Mouse (Mus musculus): Measurements from ENCODE around the gene Gm29609.

Gene Gm29609

GRCm38 (mm10) chr5:31198170-31198569, 18.5 kb upstream of the Gm29609 start:
- DNase-seq (ENCODE audit: low read depth, low spot score) = no peak

- no peak for DNase-seq (ENCODE audit: low read depth, low spot score)
Observed at GRCm38 (mm10) chr5:31197072-31197471, 17.4 kb upstream of the Gm29609 start.

- no peak for DNase-seq (ENCODE audit: low read depth, low spot score)
Observed at GRCm38 (mm10) chr5:31196207-31196606, 16.5 kb upstream of the Gm29609 start.

- no peak for DNase-seq (ENCODE audit: low read depth, low spot score)
Observed at GRCm38 (mm10) chr5:31195671-31196070, 16.0 kb upstream of the Gm29609 start.

- no peak for DNase-seq (ENCODE audit: low read depth, low spot score)
Observed at GRCm38 (mm10) chr5:31194486-31195485, 15.1 kb upstream of the Gm29609 start.

- no peak for DNase-seq (ENCODE audit: low read depth, low spot score)
Observed at GRCm38 (mm10) chr5:31193631-31194281, 14.0 kb upstream of the Gm29609 start.

- peak; percentile 97 for DNase-seq (ENCODE audit: low read depth, low spot score)
Observed at GRCm38 (mm10) chr5:31192939-31193630, 13.4 kb upstream of the Gm29609 start, which contains the start of the genes Snx17 and Eif2b4. Snx17 (plus strand) TSS chr5:31193227. Eif2b4 (minus strand) TSS chr5:31193430.

GRCm38 (mm10) chr5:31192045-31192938, 12.6 kb upstream of the Gm29609 start:
- DNase-seq (ENCODE audit: low read depth, low spot score) = peak; percentile 79

- no peak for DNase-seq (ENCODE audit: low read depth, low spot score)
Observed at GRCm38 (mm10) chr5:31190201-31190600, 10.5 kb upstream of the Gm29609 start.

- DNase-seq (ENCODE audit: low read depth, low spot score) = no peak
Observed at GRCm38 (mm10) chr5:31188223-31188840, 8.6 kb upstream of the Gm29609 start.

GRCm38 (mm10) chr5:31183678-31184077, 4.0 kb upstream of the Gm29609 start:
- DNase-seq (ENCODE audit: low read depth, low spot score) = no peak

GRCm38 (mm10) chr5:31181183-31181770, 1.6 kb upstream of the Gm29609 start:
- no peak for DNase-seq (ENCODE audit: low read depth, low spot score)

- DNase-seq (ENCODE audit: low read depth, low spot score) = no peak
Observed at GRCm38 (mm10) chr5:31179301-31179765, 378 bp downstream of the Gm29609 start.

GRCm38 (mm10) chr5:31168630-31169029, 11.1 kb downstream of the Gm29609 start:
- no peak for DNase-seq (ENCODE audit: low read depth, low spot score)

- DNase-seq (ENCODE audit: low read depth, low spot score) = no peak
Observed at GRCm38 (mm10) chr5:31164878-31165277, 14.8 kb downstream of the Gm29609 start.

GRCm38 (mm10) chr5:31162462-31162861, 17.2 kb downstream of the Gm29609 start:
- DNase-seq (ENCODE audit: low read depth, low spot score) = no peak

- DNase-seq (ENCODE audit: low read depth, low spot score) = peak; percentile 89
Observed at GRCm38 (mm10) chr5:31154152-31154553, 25.6 kb downstream of the Gm29609 start, which contains the start of gene Mpv17. Mpv17 (minus strand) TSS chr5:31154251.

- DNase-seq (ENCODE audit: low read depth, low spot score) = peak; percentile 58
Observed at GRCm38 (mm10) chr5:31153516-31154151, 26.1 kb downstream of the Gm29609 start.

GRCm38 (mm10) chr5:31151746-31152145, 28.0 kb downstream of the Gm29609 start:
- no peak for DNase-seq (ENCODE audit: low read depth, low spot score)

All from skeletal muscle tissue, adult 2 months (tissue).